Mouse (Mus musculus) testis, adult 2 months (tissue): ENCODE measurements around the gene Snx30. TPM values are rescaled to one million over a fixed set of nuclear protein-coding genes. Genes with fewer than 3 reads are reported as not detected.

ENCODE experiments used
- H3K27ac ChIP-seq: fragments of 200-500 bp; 2 replicates; pipeline ENCODE4 v1.5.1; 2012; ENCODE audit warnings: low read depth, low read length; ENCODE audit not compliant: control insufficient read depth, insufficient read depth
- H3K27me3 ChIP-seq: fragments of 200-500 bp; 2 replicates; pipeline ENCODE4 v1.6.1; 2012; ENCODE audit warnings: mild to moderate bottlenecking, low read length, moderate library complexity; ENCODE audit not compliant: control insufficient read depth, insufficient read depth
- H3K36me3 ChIP-seq: fragments of 200-500 bp; 2 replicates; pipeline ENCODE4 v1.6.1; 2012; ENCODE audit warnings: mild to moderate bottlenecking, low read length; ENCODE audit not compliant: control insufficient read depth, insufficient read depth
- H3K4me1 ChIP-seq: fragments of 200-500 bp; 2 replicates; pipeline ENCODE4 v1.6.1; 2012; ENCODE audit warnings: low read length; ENCODE audit not compliant: control insufficient read depth, insufficient read depth
- H3K4me3 ChIP-seq: fragments of 200-500 bp; 2 replicates; pipeline ENCODE4 v1.5.1; 2012; ENCODE audit warnings: low read depth, mild to moderate bottlenecking, low read length, moderate library complexity, mixed read lengths; ENCODE audit not compliant: control insufficient read depth
- CTCF ChIP-seq: fragments of 200-500 bp; IDR thresholded peaks from 2 replicates; pipeline ENCODE4 v1.5.1; 2012; ENCODE audit warnings: low read depth, mild to moderate bottlenecking, inconsistent platforms, low read length, moderate library complexity; ENCODE audit not compliant: control insufficient read depth, insufficient read depth, insufficient replicate concordance
- POLR2A ChIP-seq: fragments of 200-500 bp; IDR thresholded peaks from 2 replicates; pipeline ENCODE4 v1.6.1; 2012; ENCODE audit warnings: low read depth, mild to moderate bottlenecking, inconsistent platforms, low read length, moderate library complexity; ENCODE audit not compliant: control insufficient read depth
- polyA plus RNA-seq: library from polyadenylated mRNA; depleted of rRNA; stranded (reverse); fragments of >200 nt; gene quantifications from 2 replicates; pipeline ENCODE4 v1.2.3, GENCODE M21; 2012

Gene Snx30
- polyA plus RNA-seq, 1 experiment, result 0.57 TPM

DNA sequence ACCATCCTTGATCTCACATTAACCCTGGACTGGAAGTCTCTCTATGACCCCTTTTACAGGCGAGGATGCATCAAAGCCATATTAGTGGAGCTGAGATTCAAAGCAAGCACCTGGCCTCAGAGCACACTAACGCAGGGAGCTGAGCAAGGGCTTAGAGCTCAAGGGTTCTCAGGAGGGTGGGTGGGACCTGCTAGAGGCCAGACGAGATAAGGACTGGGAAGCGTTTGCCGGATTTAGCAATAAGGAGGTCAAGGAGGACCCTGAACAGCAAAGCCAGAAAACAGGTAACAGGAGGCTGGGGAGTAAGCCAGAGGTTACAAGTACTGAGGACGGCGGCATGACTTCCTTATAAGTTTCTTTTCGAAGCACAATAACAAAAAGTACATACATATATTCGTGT lies 10.8 kb downstream of the Snx30 start:
- H3K27me3 ChIP-seq, result no peaks in the 10 kb centered on the region
- no peak overlapping the region for H3K4me3 ChIP-seq
- no peaks in the 10 kb centered on the region for H3K36me3 ChIP-seq
- TF ChIP-seq CTCF (no peak), POLR2A (no peak)
- H3K4me1 ChIP-seq, result 0 out of 2 replicates have a peak, but pooled peaks cover 2% of the 10 kb centered on the region
- no peak overlapping the region for H3K27ac ChIP-seq

DNA sequence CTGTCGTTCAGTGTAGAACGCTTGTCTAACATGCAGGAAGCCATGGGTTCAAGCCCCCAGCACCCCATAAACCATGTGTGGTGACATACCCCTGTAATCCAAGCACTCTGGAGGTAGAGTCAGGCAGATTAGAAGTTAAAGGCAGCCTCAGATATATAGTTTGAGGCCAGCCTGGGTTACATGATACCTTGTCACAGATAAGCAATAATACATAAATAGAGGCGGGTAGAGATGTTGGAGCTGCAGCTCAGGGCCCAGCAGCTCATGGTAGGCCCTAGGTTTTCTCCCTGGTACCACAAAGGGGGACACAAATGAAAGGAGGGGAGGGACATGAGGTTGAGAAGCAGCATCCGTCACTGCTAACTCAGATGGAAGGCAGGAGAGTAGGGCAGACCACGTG lies 12.2 kb downstream of the Snx30 start:
- 0 out of 2 replicates have a peak, but pooled peaks cover 2% of the 10 kb centered on the region for H3K4me1 ChIP-seq
- no peak overlapping the region for H3K27ac ChIP-seq
- no peak for TF ChIP-seq CTCF
- no peak for TF ChIP-seq POLR2A
- no peaks in the 10 kb centered on the region for H3K27me3 ChIP-seq
- no peak overlapping the region for H3K4me3 ChIP-seq
- no peaks in the 10 kb centered on the region for H3K36me3 ChIP-seq

DNA sequence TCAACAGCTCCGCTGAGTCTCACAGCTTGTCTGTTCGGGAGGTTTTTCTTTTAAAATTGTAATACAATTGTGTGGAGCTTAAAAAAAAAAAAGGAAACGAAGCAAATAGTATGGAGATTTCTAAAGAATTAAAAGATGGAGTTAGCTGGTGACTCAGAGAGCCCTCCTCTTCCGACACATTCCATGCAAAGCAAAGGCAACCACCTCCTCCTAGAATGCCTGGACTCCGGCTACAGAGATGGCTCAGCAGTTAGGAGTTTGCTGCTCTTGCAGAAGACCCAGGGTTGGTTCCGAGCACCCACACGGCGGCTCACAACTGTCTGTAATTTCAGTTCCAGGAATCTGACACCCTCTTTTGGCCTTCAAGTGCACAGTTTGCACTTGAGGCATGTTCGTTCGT lies 12.9 kb downstream of the Snx30 start:
- TF ChIP-seq CTCF (no peak), POLR2A (no peak)
- Histone ChIP-seq H3K4me1 (0 out of 2 replicates have a peak, but pooled peaks cover 2% of the 10 kb centered on the region), H3K27me3 (no peaks in the 10 kb centered on the region)

DNA sequence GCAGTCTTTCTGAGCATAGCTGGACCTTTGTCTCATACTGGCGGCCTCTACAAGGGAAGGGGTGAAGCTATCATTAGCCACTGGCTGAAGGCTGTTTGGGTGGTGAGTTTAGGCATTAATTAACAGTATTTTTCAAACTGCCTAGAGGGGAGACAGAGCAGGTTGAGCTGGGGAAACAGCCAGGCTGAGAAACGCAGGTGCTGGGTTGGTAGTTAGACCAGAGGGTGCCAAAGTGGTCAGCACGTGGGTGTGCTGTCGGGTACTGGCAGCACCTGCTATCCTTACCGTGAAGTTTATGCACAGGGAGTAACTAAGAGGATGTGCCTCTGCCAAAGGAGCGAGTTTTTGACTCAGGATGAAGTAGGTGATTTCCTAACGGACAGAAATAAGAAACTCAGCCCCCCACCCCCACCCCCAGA lies 13.4 kb downstream of the Snx30 start:
- Histone ChIP-seq H3K4me3 (no peak overlapping the region), H3K36me3 (no peaks in the 10 kb centered on the region), H3K4me1 (0 out of 2 replicates have a peak, but pooled peaks cover 2% of the 10 kb centered on the region), H3K27me3 (no peaks in the 10 kb centered on the region), H3K27ac (no peak overlapping the region)
- TF ChIP-seq CTCF (no peak), POLR2A (no peak)

More for the DNA sequence above, 12.9 kb downstream of the Snx30 start:
- H3K4me3 ChIP-seq, result no peak overlapping the region
- no peaks in the 10 kb centered on the region for H3K36me3 ChIP-seq
- H3K27ac ChIP-seq, result no peak overlapping the region

DNA sequence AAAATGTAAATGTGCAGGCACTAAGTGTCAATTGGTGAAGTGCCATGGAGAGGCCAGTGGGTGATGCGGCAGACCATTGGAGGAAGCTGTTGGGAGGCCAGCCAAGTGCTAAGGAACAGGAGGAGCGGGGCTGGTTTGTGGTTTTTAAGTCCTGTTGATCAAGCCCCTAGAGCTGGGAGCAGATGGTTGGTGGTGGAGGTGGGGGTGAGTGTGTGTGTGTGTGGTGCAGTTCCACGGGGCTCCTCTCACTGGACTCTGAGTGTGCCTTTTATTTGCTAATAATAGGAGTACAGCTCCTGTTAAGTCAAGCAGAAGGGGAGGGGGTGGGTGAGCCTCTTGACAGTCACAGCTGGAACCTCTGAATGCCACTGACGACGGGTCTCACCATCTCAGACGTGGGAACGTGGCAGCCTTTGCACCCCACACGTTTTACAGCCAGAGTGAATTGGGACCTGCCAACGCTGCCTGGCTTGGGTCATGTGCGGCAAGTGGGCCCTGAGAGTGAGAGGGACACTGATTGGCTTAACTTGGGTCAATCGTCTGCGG lies 13.9 kb downstream of the Snx30 start:
- 0 out of 2 replicates have a peak, but pooled peaks cover 2% of the 10 kb centered on the region for H3K4me1 ChIP-seq

DNA sequence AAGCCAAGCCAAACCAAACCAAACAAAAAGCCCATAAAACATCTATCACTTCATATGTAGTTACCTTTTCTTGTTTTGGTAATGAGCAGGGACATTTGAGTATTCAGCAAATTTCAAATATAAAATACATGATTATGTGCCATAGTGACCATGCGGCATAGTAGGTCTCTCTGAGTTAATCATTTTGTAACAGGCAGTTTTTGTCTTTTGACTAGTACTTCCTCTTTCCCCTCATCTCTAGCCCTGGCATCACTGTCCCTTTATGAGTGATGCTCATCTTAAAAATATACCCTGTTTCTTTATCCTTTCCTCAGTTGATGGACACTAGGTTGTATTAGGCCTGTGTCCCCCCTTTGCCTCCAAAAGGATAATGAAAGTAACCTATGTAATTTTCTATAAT lies 15.9 kb downstream of the Snx30 start:
- H3K27me3 ChIP-seq, result no peaks in the 10 kb centered on the region
- no peak overlapping the region for H3K27ac ChIP-seq
- TF ChIP-seq POLR2A, result no peak
- no peak for TF ChIP-seq CTCF
- 0 out of 2 replicates have a peak, but pooled peaks cover 2% of the 10 kb centered on the region for H3K4me1 ChIP-seq
- H3K36me3 ChIP-seq, result no peaks in the 10 kb centered on the region
- no peak overlapping the region for H3K4me3 ChIP-seq

More for the DNA sequence above, 13.9 kb downstream of the Snx30 start:
- Histone ChIP-seq H3K36me3 (no peaks in the 10 kb centered on the region), H3K27ac (no peak overlapping the region), H3K4me3 (peak overlapping the region; percentile 4; the same call in 1 of the 2 replicates), H3K27me3 (no peaks in the 10 kb centered on the region)
- no peak for TF ChIP-seq POLR2A
- TF ChIP-seq CTCF, result no peak

DNA sequence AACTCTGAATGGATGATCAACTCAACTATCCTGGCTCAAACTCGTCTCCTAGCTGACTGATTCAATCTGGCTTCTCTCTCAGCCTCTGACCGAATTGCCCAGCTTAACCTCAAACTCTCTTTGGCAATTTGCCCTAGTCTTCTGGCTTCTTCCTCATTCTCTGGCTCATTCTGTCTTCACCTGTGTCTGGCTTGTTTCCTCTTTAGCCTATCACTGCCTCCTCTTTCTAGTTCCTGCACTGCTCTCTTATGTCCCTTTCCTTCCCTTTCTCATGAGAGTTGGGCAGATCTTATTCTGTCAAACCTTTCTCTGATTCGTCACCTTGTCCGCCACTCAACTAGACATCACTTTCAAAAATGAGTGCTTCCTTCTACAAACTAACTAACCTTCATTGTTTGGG lies 16.5 kb downstream of the Snx30 start:
- H3K4me1 ChIP-seq, result 0 out of 2 replicates have a peak, but pooled peaks cover 2% of the 10 kb centered on the region
- TF ChIP-seq CTCF (no peak), POLR2A (no peak)
- H3K27me3 ChIP-seq, result no peaks in the 10 kb centered on the region
- no peak overlapping the region for H3K27ac ChIP-seq
- H3K4me3 ChIP-seq, result no peak overlapping the region
- no peaks in the 10 kb centered on the region for H3K36me3 ChIP-seq
